Mouse (Mus musculus) intestine, embryonic 14.5 days (tissue): ENCODE measurements at regions not wholly inside any gene's neighbourhood (a gene's known extent, or its start where the extent isn't known, plus 50 kb on each side); places are given as distances from the start of the nearest gene placed in this dataset.

Source experiments
- ATAC-seq: fragments of 200-750 bp; cut with Nextera tagmentation; replicated peaks from 2 replicates; pipeline ENCODE4 v1.8.0; 2017; ENCODE audit warnings: low read depth, moderate number of reproducible peaks, moderate TSS enrichment, moderate library complexity; ENCODE audit not compliant: low FRiP score, low TSS enrichment
- DNase-seq: peaks from one replicate; pipeline ENCODE4 v3.0.0-alpha.2; 2018; ENCODE audit warnings: low spot score
- H3K27ac ChIP-seq: fragments of 300-500 bp; sonication (generic); 2 replicates; pipeline ENCODE4 v1.5.1; 2014; ENCODE audit warnings: low read depth, mild to moderate bottlenecking, control low read depth
- H3K27me3 ChIP-seq: fragments of 300-500 bp; sonication (generic); replicated peaks from 2 replicates; pipeline ENCODE4 v1.6.1; 2014; ENCODE audit warnings: low read length, control low read depth; ENCODE audit not compliant: control insufficient read depth, insufficient read depth
- H3K36me3 ChIP-seq: fragments of 300-500 bp; sonication (generic); 2 replicates; pipeline ENCODE4 v1.6.1; 2014; ENCODE audit warnings: low read length, control low read depth; ENCODE audit not compliant: control insufficient read depth, insufficient read depth
- H3K4me1 ChIP-seq: fragments of 300-500 bp; sonication (generic); replicated peaks from 2 replicates; pipeline ENCODE4 v1.6.1; 2014; ENCODE audit warnings: low read length, control low read depth, mixed read lengths; ENCODE audit not compliant: control insufficient read depth, insufficient read depth
- H3K4me2 ChIP-seq: fragments of 300-500 bp; sonication (generic); 2 replicates; pipeline ENCODE4 v1.6.1; 2014; ENCODE audit warnings: low read length
- H3K4me3 ChIP-seq: fragments of 300-500 bp; sonication (generic); 2 replicates; pipeline ENCODE4 v1.5.1; 2014; ENCODE audit warnings: low read depth, low read length, control low read depth, mixed read lengths
- H3K9ac ChIP-seq: fragments of 300-500 bp; sonication (generic); 2 replicates; pipeline ENCODE4 v1.6.1; 2014; ENCODE audit warnings: mild to moderate bottlenecking, low read length
- H3K9me3 ChIP-seq: fragments of 300-500 bp; sonication (generic); 2 replicates; pipeline ENCODE4 v1.6.1; 2016; ENCODE audit warnings: low read length, control low read depth; ENCODE audit not compliant: control insufficient read depth
- WGBS: fragments of 180-500 bp; shearing (Covaris S2); extraction: QIAGEN DNeasy Blood & Tissue Kit; methylation state at CpG from one replicate; pipeline ENCODE4 v1.1.7; 2014; 5-methylcytosine and 5-hydroxymethylcytosine counted together

DNA sequence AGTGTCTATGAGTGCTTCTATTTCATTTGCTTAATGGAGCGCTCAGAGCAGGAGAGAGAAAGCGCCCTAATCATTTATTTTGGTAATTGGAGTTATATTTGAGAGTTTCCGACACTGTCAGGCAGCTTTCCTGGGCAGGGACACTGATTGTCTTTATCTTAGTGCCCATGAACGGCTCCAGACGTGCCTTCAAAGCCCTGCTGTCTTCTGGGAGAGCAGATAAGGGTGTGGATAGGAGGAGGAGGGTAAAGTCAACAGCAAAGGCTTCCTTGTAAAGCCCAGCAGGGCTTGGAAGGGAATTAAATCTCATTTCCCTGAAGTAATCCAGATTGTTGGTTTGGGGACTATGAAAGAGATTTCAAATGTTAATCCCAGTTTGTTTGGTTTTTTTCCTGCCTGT lies 189.3 kb upstream of the Ncam1 start:
- Histone ChIP-seq H3K9ac (no peak overlapping the region), H3K4me1 (peaks cover 11% of the 10 kb centered on the region; the same call in 1 of the 2 replicates), H3K36me3 (no peaks in the 10 kb centered on the region), H3K9me3 (no peaks in the 10 kb centered on the region), H3K27me3 (no peaks in the 10 kb centered on the region), H3K4me3 (no peak overlapping the region), H3K4me2 (no peak overlapping the region), H3K27ac (no peak overlapping the region)
- ATAC-seq, result no peak
- DNase-seq, result no peak
- 37% methylated on average over 5 of the region's 5 CpGs for WGBS

DNA sequence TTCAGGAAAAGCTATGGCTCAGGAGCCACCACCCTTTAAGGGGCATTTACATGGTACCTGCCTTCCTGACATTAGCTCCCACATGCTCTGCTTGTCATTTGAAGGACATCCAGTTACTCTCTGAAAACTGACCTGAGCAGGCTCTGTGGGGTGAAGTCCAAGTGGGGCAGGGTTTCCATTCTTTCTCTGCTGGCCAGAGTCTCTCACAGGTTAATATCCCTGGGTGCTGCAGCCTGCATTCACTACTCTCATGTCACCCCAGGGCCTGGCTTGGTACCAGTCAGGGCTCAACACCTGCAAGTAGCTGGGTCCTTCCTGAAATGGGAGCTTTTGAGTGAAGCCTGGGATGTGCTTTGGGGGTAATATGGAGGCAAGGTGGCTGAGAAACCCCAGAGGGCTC lies 188.8 kb upstream of the Ncam1 start:
- no peaks in the 10 kb centered on the region for H3K9me3 ChIP-seq
- ATAC-seq (no peak), DNase-seq (no peak)
- H3K4me3 ChIP-seq, result no peak overlapping the region
- H3K4me2 ChIP-seq, result no peak overlapping the region
- no peak overlapping the region for H3K27ac ChIP-seq
- H3K27me3 ChIP-seq, result no peaks in the 10 kb centered on the region
- peaks cover 11% of the 10 kb centered on the region; the same call in 1 of the 2 replicates for H3K4me1 ChIP-seq
- H3K9ac ChIP-seq, result no peak overlapping the region
- H3K36me3 ChIP-seq, result no peaks in the 10 kb centered on the region

DNA sequence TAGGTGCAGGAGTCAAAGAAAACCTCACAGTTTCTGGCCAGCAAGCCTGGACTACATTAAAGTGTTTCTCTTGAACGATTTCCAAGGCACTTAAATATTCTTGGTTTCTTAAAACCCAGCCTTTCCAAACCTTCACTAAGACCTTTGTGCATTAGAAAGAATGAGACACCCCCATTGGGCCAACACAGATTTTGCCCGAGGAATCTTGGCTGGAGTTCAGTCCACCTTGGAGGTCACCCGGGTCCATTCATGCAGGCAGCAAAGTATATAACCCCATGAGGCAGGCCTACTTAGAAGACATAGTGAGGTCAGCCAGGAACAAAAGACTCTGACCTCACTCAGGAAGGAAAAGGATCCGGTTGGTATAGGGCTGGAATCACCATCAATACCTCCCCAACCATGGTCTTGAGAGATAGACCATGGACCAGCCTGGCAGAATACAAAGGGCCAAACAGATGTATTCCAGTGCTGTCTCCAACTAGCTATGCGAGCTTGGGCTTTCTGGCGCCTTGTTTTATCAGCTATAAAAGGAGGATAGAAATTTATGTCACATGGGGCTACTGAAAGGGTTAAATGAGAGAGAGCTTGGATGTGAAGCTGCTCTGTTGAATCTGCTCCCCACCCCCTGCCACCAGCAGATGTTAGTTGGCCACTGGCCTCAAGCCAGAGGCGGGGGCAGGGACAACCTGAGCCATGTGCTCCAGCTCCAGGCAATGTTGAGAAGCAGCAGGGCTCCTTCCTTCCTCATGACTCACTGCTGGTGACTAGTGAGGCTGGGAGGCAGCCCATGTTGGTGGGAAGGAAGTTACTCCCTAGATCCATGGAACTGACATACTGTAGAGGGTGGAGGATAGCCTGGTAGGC lies 181.9 kb upstream of the Ncam1 start:
- peaks cover 23% of the 10 kb centered on the region for H3K4me1 ChIP-seq
- H3K4me2 ChIP-seq, result no peak overlapping the region
- no peaks in the 10 kb centered on the region for H3K9me3 ChIP-seq
- no peak overlapping the region for H3K4me3 ChIP-seq
- no peaks in the 10 kb centered on the region for H3K36me3 ChIP-seq
- peak; percentile 64 for ATAC-seq
- H3K27me3 ChIP-seq, result no peaks in the 10 kb centered on the region
- DNase-seq, result peak; percentile 69
- H3K27ac ChIP-seq, result peak overlapping the region; percentile 45
- no peak overlapping the region for H3K9ac ChIP-seq
- WGBS, result 56% methylated on average over 7 of the region's 7 CpGs

DNA sequence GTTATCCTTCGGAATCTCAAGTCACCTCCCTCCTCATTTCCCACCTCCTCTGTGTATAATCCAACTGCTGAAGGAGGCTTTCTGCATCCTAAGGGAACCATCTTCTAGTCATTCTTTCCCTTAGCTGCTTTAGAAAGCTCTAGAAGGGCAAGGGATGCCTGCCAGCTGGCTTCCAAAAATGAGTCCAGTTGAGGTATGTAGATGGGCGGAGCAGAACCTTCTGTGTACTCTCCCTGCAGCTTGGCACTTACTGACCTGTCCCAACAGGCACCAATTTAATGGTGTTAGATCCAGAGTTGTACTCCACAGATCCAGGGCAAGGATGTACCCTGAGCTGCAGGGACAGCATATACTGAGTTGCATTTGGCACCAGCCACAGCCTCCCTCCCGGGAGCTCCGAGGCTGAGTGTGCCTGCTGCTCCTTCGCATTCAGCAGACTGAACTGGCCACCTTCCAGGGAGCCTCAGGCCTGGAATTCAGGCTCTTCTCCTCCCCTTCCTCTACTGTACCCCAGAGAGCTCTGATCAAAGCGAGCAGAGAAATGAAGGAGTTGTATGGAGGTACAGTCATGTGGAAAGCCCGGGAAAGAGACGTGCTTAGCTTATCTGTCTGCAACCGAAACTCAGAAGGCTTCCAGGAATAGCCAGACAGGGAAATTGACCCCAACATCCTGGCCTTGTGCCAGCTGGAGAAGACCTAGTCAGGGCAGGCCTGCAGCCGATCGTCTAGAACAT lies 177.4 kb upstream of the Ncam1 start:
- Histone ChIP-seq H3K4me1 (peaks cover 21% of the 10 kb centered on the region), H3K27me3 (no peaks in the 10 kb centered on the region), H3K9me3 (no peaks in the 10 kb centered on the region), H3K36me3 (no peaks in the 10 kb centered on the region), H3K4me3 (no peak overlapping the region), H3K9ac (no peak overlapping the region), H3K27ac (peak overlapping the region; percentile 61), H3K4me2 (0 out of 2 replicates have a peak overlapping the region, but pooled peaks have one; percentile 20)
- peak; percentile 67 for DNase-seq
- ATAC-seq, result peak; percentile 63
- WGBS, result 35% methylated on average over 11 of the region's 11 CpGs

DNA sequence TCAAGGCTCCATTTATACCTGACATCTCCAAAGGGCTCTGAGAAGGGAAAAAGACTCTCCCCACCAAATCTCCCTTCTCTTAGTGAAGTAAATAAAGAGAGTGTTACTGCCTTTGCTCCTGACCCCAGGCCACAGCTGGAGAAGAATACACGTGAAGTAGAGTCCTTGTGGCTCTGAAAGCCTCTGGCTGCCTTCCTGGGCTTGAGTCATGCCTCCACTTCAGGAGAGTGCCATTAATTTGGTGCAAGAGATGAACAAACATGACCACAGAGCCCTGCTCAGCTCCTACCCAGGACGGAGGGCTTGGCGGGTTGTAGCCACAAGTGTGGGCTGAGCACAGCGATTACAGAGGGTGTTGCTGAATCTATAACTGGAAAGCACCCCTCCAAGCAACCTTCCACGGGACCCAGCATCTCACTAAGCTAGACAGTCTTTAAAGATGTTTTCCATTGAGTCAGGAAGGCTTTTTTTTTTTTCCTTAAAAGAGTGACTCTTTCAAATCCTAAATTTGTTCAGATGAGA lies 175.3 kb upstream of the Ncam1 start:
- H3K9me3 ChIP-seq, result no peaks in the 10 kb centered on the region
- no peak overlapping the region for H3K4me3 ChIP-seq
- H3K4me1 ChIP-seq, result peaks cover 12% of the 10 kb centered on the region
- no peak overlapping the region for H3K27ac ChIP-seq
- 80% methylated on average over 5 of the region's 5 CpGs for WGBS
- no peak overlapping the region for H3K4me2 ChIP-seq
- ATAC-seq (no peak), DNase-seq (no peak)
- H3K9ac ChIP-seq, result no peak overlapping the region
- H3K27me3 ChIP-seq, result no peaks in the 10 kb centered on the region
- no peaks in the 10 kb centered on the region for H3K36me3 ChIP-seq

DNA sequence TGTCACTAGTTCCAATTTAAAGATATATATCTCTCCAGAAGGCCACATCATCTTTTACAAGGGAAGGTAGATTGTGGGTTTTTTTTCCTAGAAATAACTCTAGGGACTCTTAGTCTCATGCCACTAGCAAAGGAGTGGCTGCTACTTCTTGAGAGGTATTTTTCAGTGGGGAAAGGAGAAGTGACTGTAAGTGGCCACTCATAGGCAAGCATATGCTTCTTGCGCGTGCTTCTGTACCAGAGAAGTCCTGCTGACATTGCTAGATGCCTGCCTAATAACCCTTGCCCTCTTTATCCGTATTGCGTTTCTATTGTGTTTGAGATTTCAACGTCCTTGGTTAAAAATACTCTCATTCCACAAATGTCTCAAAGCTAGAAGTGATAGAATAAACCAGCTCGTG lies 170.7 kb upstream of the Ncam1 start:
- 83% methylated on average over 6 of the region's 6 CpGs for WGBS

DNA sequence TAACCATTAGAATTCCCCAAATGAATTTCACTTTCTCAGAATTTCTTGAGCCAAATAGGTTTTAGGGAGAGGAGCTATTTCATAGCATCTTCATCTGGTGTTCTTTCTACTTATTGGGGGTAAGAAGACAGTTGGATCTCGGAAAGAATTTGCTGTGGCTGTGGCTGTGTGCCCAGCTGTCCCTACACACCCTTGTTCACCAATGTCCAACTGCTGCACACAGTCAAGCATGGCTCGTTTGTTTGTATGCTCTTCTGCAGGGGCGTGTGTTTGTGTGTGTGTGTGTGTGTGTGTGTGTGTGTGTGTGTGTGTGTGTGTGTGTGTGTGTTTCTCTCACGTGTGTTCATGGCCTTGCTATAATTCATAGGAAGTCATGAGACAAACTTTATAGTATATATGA lies 165.9 kb upstream of the Ncam1 start:
- no peak overlapping the region for H3K4me3 ChIP-seq
- H3K27ac ChIP-seq, result no peak overlapping the region
- H3K36me3 ChIP-seq, result no peaks in the 10 kb centered on the region
- no peaks in the 10 kb centered on the region for H3K27me3 ChIP-seq
- DNase-seq (no peak), ATAC-seq (no peak)
- peaks cover 29% of the 10 kb centered on the region for H3K4me1 ChIP-seq
- H3K4me2 ChIP-seq, result no peak overlapping the region
- WGBS, result 78% methylated on average over 4 of the region's 4 CpGs
- H3K9ac ChIP-seq, result no peak overlapping the region
- no peaks in the 10 kb centered on the region for H3K9me3 ChIP-seq

More for the DNA sequence above, 170.7 kb upstream of the Ncam1 start:
- no peak overlapping the region for H3K4me2 ChIP-seq
- H3K27ac ChIP-seq, result no peak overlapping the region
- no peak overlapping the region for H3K4me3 ChIP-seq
- no peak overlapping the region for H3K9ac ChIP-seq
- no peak for ATAC-seq
- H3K4me1 ChIP-seq, result no peaks in the 10 kb centered on the region
- no peaks in the 10 kb centered on the region for H3K9me3 ChIP-seq
- no peaks in the 10 kb centered on the region for H3K36me3 ChIP-seq
- no peaks in the 10 kb centered on the region for H3K27me3 ChIP-seq
- DNase-seq, result no peak

DNA sequence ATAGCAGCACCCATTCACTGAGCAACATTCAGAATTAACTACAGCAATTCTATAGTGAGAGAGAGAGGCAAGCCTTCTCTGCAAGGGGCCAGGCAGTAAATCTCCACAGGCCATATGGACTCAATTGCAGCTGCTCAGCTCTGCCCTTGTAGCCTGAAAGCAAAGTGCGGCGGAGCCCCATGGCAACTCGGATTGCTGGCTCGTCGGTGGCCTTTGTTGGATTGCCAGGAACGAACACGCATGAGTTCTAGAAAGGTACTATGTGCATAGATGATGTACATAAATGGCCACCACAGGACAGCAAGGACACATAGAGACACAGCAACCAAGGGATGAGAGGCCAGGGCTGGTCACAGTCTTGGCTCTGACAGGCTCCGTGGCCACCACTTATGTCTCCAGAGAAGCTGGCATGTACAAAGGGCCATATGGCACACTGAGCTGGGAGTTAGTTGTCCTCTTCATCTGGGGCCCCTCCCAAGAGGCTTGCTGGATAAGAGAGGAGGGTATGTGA lies 163.9 kb upstream of the Ncam1 start:
- 44% methylated on average over 8 of the region's 8 CpGs for WGBS
- Histone ChIP-seq H3K27me3 (no peaks in the 10 kb centered on the region), H3K4me2 (no peak overlapping the region), H3K4me1 (peaks cover 38% of the 10 kb centered on the region), H3K9me3 (no peaks in the 10 kb centered on the region), H3K9ac (no peak overlapping the region), H3K4me3 (no peak overlapping the region), H3K27ac (no peak overlapping the region), H3K36me3 (no peaks in the 10 kb centered on the region)
- no peak for DNase-seq
- no peak for ATAC-seq
